Mouse (Mus musculus) megakaryocyte, embryonic 14.5 days (primary cell): Measurements from ENCODE around the gene Psg19.
"Not testable (repeated sequence)": the region's sequence is repeated elsewhere in the genome, so short reads cannot be mapped to it uniquely, and the experiment has no call there.

Source experiments
- FLI1 ChIP-seq: IDR thresholded peaks from 2 replicates; pipeline ENCODE4 v1.6.1; 2012; ENCODE audit warnings: low read length, inconsistent platforms, mixed read lengths
- GATA1 ChIP-seq: IDR thresholded peaks from 3 replicates; pipeline ENCODE4 v1.6.1; 2012; ENCODE audit warnings: mixed read lengths, low read length, inconsistent platforms, borderline replicate concordance

DNA sequence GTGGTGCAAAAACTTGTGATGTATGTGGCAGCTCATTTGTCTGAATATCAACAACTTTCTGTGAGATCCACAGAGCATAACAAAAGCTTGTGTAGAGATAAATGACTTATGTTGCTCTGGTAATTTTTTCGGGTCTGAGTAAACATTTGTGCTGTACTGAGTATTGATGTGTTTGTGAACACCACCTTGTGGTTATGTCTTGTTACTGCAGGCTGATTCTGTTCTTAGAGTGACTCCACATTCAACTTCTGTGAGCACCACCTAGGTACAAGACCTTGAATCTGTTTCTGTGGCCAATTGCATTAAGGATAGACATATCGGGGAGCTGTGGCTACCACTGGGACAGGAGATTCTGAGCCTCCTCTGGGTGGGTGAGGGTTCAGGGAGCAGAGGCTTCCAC is 17.0 kb downstream of the Psg19 start:
- TF ChIP-seq GATA1, FLI1: not testable (repeated sequence)
